ENCODE assay signal across 23 mouse cellular contexts in the genomic region with DNA sequence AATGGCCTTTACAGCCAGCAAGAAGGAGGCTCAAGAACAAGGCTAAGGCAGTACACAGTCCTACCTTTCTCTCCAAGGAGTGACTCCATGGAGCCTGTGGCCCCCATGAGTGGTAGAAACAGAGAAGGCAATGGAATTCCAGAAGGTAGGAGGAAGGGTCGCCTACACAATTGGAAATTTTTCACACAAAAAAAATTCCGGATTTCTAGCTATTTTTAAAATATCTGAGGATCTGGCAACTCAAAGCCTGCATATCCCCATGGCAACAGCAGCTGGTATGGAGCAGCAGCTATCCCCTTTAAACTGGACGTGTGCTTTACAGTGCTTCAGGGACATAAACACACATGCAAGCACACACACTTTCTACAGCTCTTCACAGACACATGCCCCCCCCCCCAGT. TPM values are rescaled to one million over a fixed set of nuclear protein-coding genes. Genes with fewer than 3 reads are reported as not detected.
A peak's percentile ranks its signal among the peaks of the same experiment; 100 is the strongest.
DNase-seq lines count a peak whose midpoint lies in the region; TF ChIP-seq lines count a peak whose summit lies in the region.
"Had no signal": no experiment of that assay in that cellular context is flagged by ENCODE, and none has a peak within 500 bp of the region (broad histone marks: within the 10 kb centered on the region; RNA-seq: fewer than 3 reads in every experiment).

No protein-coding gene starts in this region.

- H3K4me3 ChIP-seq in left cerebral cortex, adult 2 months = no peak overlapping the region
- H3K4me3 ChIP-seq: hindbrain, embryonic 12.5 days; kidney, embryonic 15.5 days; liver, embryonic 15.5 days; neural tube, embryonic 12.5 days had no signal

- TF ChIP-seq CTCF in left cerebral cortex, adult 2 months (IDR thresholded peaks at IDR 0.05) = no peak

- intact Hi-C loops in left cerebral cortex, adult 2 months (cut with DNase I) = no loop called here
- intact Hi-C loops in left cerebral cortex, postnatal 4 days (cut with DNase I) = no loop called here
- intact Hi-C loops in left cerebral cortex, postnatal 14 days (cut with DNase I) = loop anchor here (2.0 kb wide), 1 partner anchor 76 kb away; a partner anchor contains a TSS

- DNase-seq in frontal cortex, adult 2 months (ENCODE audit: extremely low spot score in 1 of 2, low spot score in 1 of 2) = peak; percentile 40 to 68
- no peak for DNase-seq in frontal cortex, postnatal 10 days (ENCODE audit: low spot score in 2 of 2)
- peak in 1 of 2 experiments; percentile 18 for DNase-seq in left cerebral cortex, adult 2 months (ENCODE audit: extremely low spot score in 1 of 2, low spot score in 2 of 2)
- DNase-seq in left cerebral cortex, postnatal 4 days = no peak
- DNase-seq in brain, embryonic 18.5 days (ENCODE audit: low read depth, low spot score) = peak; percentile 26
- peak; percentile 35 to 80 for DNase-seq in left cerebral cortex, postnatal 14 days (ENCODE audit: low spot score in 2 of 2)
- no peak for DNase-seq in adrenal gland, postnatal 4 days (ENCODE audit: low spot score in 2 of 2)
- DNase-seq: adrenal gland, postnatal 10 days; cerebellum, adult 8-10 months; gastrocnemius, postnatal 25 days; thymus, adult 2 months had no signal

- peak overlapping the region; percentile 79 for H3K27ac ChIP-seq in left cerebral cortex, adult 2 months
- H3K27ac ChIP-seq: hindbrain, embryonic 12.5 days; kidney, embryonic 15.5 days; liver, embryonic 15.5 days; neural tube, embryonic 12.5 days had no signal

RNA-seq across cellular contexts. Expression of a gene that starts 4.7 kb away (rescaled TPM):
- polyA plus RNA-seq in frontal cortex, adult 2 months (2012; rRNA removed) = 24.4 and 33.8 TPM in 2 replicates
- total RNA-seq in left cerebral cortex, adult 2 months (2021) = 10 to 100 TPM; 12.5 TPM
- 10 to 100 TPM; 16.0 to 17.9 TPM for total RNA-seq in left cerebral cortex, postnatal 4 days (2021)
- 10 to 100 TPM; 22.1 to 23.8 TPM for total RNA-seq in left cerebral cortex, postnatal 14 days (2021)
- 10 to 100 TPM in 1 of 2 experiments, under 1 TPM in 1; 0.87 to 12.2 TPM for total RNA-seq in adrenal gland, postnatal 4 days (2021)
- total RNA-seq: gastrocnemius, postnatal 25 days; megakaryocyte progenitor cell, adult 5-6 weeks; monocyte, adult 5-6 weeks had no signal
- polyA plus RNA-seq: C2C12; stomach, embryonic 14.5 days had no signal

RNA-seq across cellular contexts. Expression of a gene that starts 31.5 kb away (rescaled TPM):
- 5.6 and 9.2 TPM in 2 replicates for polyA plus RNA-seq in frontal cortex, adult 2 months (2012; rRNA removed)
- 1 to 10 TPM; 5.2 to 7.3 TPM for total RNA-seq in left cerebral cortex, adult 2 months (2021)
- 10 to 100 TPM; 12.0 TPM for total RNA-seq in left cerebral cortex, postnatal 4 days (2021)
- 1 to 10 TPM; 4.8 to 5.7 TPM for total RNA-seq in left cerebral cortex, postnatal 14 days (2021)
- total RNA-seq in adrenal gland, postnatal 4 days (2021) = 1 to 10 TPM in 1 of 2 experiments, under 1 TPM in 1; 0.20 to 7.5 TPM
- total RNA-seq: adrenal gland, postnatal 10 days; gastrocnemius, postnatal 25 days; heart, adult 8-10 months; megakaryocyte progenitor cell, adult 5-6 weeks; monocyte, adult 5-6 weeks had no signal
- polyA plus RNA-seq: C2C12; heart, embryonic 16.5 days; intestine, embryonic 16.5 days; lung, postnatal 0 days; stomach, embryonic 14.5 days had no signal

Comparison
In these comparisons a context has a peak if more than half of its experiments do, and no peak if none do; other contexts are left out.
1. DNase-seq: peak in frontal cortex, adult 2 months (2 of 2), brain, embryonic 18.5 days (single experiment) and left cerebral cortex, postnatal 14 days (2 of 2); none in frontal cortex, postnatal 10 days (0 of 2), left cerebral cortex, postnatal 4 days (single experiment) and adrenal gland, postnatal 4 days (0 of 2).